9 mouse cellular contexts compared by ENCODE assay signal in genomic region chr7:65955304-65956220, GRCm38 (mm10).
A peak's percentile ranks its signal among the peaks of the same experiment; 100 is the strongest.
DNase-seq lines count a peak whose midpoint lies in the region; ATAC-seq lines count a peak whose summit lies in the region.
"Had no signal": no experiment of that assay in that cellular context is flagged by ENCODE, and none has a peak within 500 bp of the region (broad histone marks: within the 10 kb centered on the region; RNA-seq: fewer than 3 reads in every experiment).

No protein-coding gene starts in this region.

- no peak overlapping the region for H3K4me3 ChIP-seq in limb, embryonic 12.5 days (replicated peaks)
- H3K4me3 ChIP-seq in heart, embryonic 10.5 days, result no peak overlapping the region
- H3K4me3 ChIP-seq: myocyte had no signal

- peaks cover 14% of the 10 kb centered on the region for H3K4me1 ChIP-seq in limb, embryonic 12.5 days (replicated peaks)
- H3K4me1 ChIP-seq in heart, embryonic 10.5 days, result peaks cover 4% of the 10 kb centered on the region; the same call in 1 of the 2 replicates

- no peak overlapping the region; the same call in 1 of the 2 replicates for H3K9ac ChIP-seq in limb, embryonic 12.5 days (replicated peaks)

- peak; percentile 10 for DNase-seq in layer of hippocampus, adult 11-12 months (ENCODE audit: low spot score)
- no peak for DNase-seq in layer of hippocampus, postnatal 10 days (ENCODE audit: low spot score in 2 of 2)
- DNase-seq in forelimb bud, embryonic 11.5 days (ENCODE audit: low read depth, low spot score), result peak; percentile 72
- DNase-seq in skeletal muscle tissue, adult 2 months (ENCODE audit: low read depth, low spot score), result peak; percentile 56
- DNase-seq in MN1 (ENCODE audit: low spot score), result no peak
- DNase-seq in heart, embryonic 10.5 days (ENCODE audit: low spot score), result no peak
- DNase-seq in spleen, postnatal 14 days (ENCODE audit: low spot score in 2 of 2), result no peak

- WGBS in limb, embryonic 12.5 days, result 20% methylated on average over 24 of the region's 24 CpGs
- WGBS in heart, embryonic 10.5 days, result 74% methylated on average over 24 of the region's 24 CpGs

- H3K27ac ChIP-seq in limb, embryonic 12.5 days, result no peak overlapping the region
- H3K27ac ChIP-seq in heart, embryonic 10.5 days, result no peak overlapping the region

- H3K4me2 ChIP-seq in limb, embryonic 12.5 days, result peak overlapping the region; percentile 36

- ATAC-seq in limb, embryonic 12.5 days (ENCODE audit: insufficient number of reproducible peaks, insufficient read depth, low FRiP score, low TSS enrichment, low read depth), result peak; percentile 85

- no peaks in the 10 kb centered on the region for H3K36me3 ChIP-seq in limb, embryonic 12.5 days
- peaks cover 5% of the 10 kb centered on the region; the same call in 1 of the 2 replicates for H3K36me3 ChIP-seq in heart, embryonic 10.5 days

- H3K9me3 ChIP-seq in limb, embryonic 12.5 days, result 0 out of 2 replicates have a peak, but pooled peaks cover 4% of the 10 kb centered on the region
- no peaks in the 10 kb centered on the region; the same call in 1 of the 2 replicates for H3K9me3 ChIP-seq in heart, embryonic 10.5 days

- H3K27me3 ChIP-seq in limb, embryonic 12.5 days, result no peaks in the 10 kb centered on the region
- no peaks in the 10 kb centered on the region; the same call in 1 of the 2 replicates for H3K27me3 ChIP-seq in heart, embryonic 10.5 days (ENCODE audit: insufficient read depth, poor library complexity, severe bottlenecking)

Comparison
In these comparisons a context has a peak if more than half of its experiments do, and no peak if none do; other contexts are left out.
1. DNase-seq: peak in layer of hippocampus, adult 11-12 months (single experiment), forelimb bud, embryonic 11.5 days (single experiment) and skeletal muscle tissue, adult 2 months (single experiment); none in layer of hippocampus, postnatal 10 days (0 of 2), MN1 (single experiment), heart, embryonic 10.5 days (single experiment) and spleen, postnatal 14 days (0 of 2).